Mouse (Mus musculus) cerebellum, postnatal 4 days (tissue): ENCODE measurements at regions not wholly inside any gene's neighbourhood (a gene's known extent, or its start where the extent isn't known, plus 50 kb on each side); places are given as distances from the start of the nearest gene placed in this dataset.

Experiments
- DNase-seq, 2 experiments: peaks; one replicate each; pipeline ENCODE4 v3.0.0; 2022; ENCODE audit warnings: low spot score in 2 of 2, mixed read lengths in 1 of 2

- no peak for DNase-seq
These were observed 160.5 kb upstream of the Tnc start for GRCm38 (mm10) chr4:64207118-64207868.

GRCm38 (mm10) chr4:64200808-64201190 is 154.0 kb upstream of the Tnc start:
- DNase-seq: no peak

- DNase-seq: peak; percentile 48 to 82
These were observed 153.5 kb upstream of the Tnc start for GRCm38 (mm10) chr4:64200151-64200807.

- DNase-seq: no peak
These were observed 138.2 kb upstream of the Tnc start for GRCm38 (mm10) chr4:64184986-64185385.

- peak in 1 of 2 experiments; percentile 3 for DNase-seq
These were observed 129.1 kb upstream of the Tnc start for GRCm38 (mm10) chr4:64175938-64176337.

GRCm38 (mm10) chr4:64171476-64171875 is 124.7 kb upstream of the Tnc start:
- no peak for DNase-seq

GRCm38 (mm10) chr4:64148989-64149463 is 102.2 kb upstream of the Tnc start:
- DNase-seq: peak in 1 of 2 experiments; percentile 50

- DNase-seq: no peak
These were observed 99.1 kb upstream of the Tnc start for GRCm38 (mm10) chr4:64145924-64146323.

- DNase-seq: no peak
These were observed 96.1 kb upstream of the Tnc start for GRCm38 (mm10) chr4:64142963-64143362.

- DNase-seq: peak in 1 of 2 experiments; percentile 20
These were observed 95.6 kb upstream of the Tnc start for GRCm38 (mm10) chr4:64142356-64142787.

- DNase-seq: no peak
These were observed 93.0 kb upstream of the Tnc start for GRCm38 (mm10) chr4:64139836-64140235.

GRCm38 (mm10) chr4:64135036-64135435 is 88.2 kb upstream of the Tnc start:
- DNase-seq: no peak

- DNase-seq: no peak
These were observed 82.5 kb upstream of the Tnc start for GRCm38 (mm10) chr4:64129290-64129689.

GRCm38 (mm10) chr4:64124387-64125088 is 77.7 kb upstream of the Tnc start:
- DNase-seq: no peak

GRCm38 (mm10) chr4:64123675-64124074 is 76.9 kb upstream of the Tnc start:
- no peak for DNase-seq

GRCm38 (mm10) chr4:64098247-64098646 is 51.4 kb upstream of the Tnc start:
- DNase-seq: no peak
